Mouse (Mus musculus) CD4-positive naive resting alpha-beta T cell, adult 76 days (primary cell): ENCODE measurements around the gene 2300003K06Rik. TPM values are rescaled to one million over a fixed set of nuclear protein-coding genes. Genes with fewer than 3 reads are reported as not detected.

Experiments
- total RNA-seq: library from RNA; stranded (reverse); gene quantifications from one replicate; pipeline ENCODE4 v1.2.4, GENCODE M21; 2023

The 2300003K06Rik gene
- not detected for total RNA-seq

GRCm38 (mm10) chr11:99837966-99838365, at the start of gene 2300003K06Rik:
2300003K06Rik (minus strand) TSS chr11:99838066.

DNA sequence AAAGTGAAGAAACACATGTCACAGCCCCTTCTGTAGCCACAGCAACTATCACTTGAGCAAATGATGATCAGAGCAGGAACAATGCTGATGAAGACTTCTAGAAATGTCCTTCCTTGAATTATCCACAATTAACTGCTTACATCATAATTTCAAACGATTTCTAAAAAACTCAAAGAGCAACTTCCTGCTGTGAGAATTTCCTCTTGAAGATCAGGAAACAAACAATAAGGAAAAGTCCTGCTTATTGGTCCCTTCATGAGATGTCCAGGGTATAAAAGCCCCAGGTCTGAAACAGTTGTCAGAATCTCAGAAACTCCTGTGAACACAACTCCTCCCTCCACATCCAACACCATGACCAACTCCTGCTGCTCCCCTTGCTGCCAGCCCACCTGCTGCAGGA, 41.0 kb upstream of the 2300003K06Rik start, which contains the start of gene Gm11567:
TSS of gene Gm11567 (plus strand) at position 301 of the 400 bp plus-strand sequence.

DNA sequence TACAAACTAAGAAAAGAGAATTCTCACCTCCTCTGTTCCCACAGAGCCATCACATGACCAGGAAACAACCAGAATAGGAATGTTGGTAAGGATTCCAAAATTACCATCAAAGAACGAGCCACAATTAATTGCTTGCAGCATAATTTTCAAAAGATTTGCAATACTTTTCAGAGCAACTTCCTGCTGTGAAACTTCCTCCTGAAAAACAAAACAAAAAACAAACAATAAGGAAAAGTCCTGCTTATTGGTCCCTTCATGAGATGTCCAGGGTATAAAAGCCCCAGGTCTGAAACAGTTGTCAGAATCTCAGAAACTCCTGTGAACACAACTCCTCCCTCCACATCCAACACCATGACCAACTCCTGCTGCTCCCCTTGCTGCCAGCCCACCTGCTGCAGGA, 35.2 kb upstream of the 2300003K06Rik start, which contains the start of gene Krtap9-1:
TSS of gene Krtap9-1 (plus strand) at position 301 of the 400 bp plus-strand sequence.

GRCm38 (mm10) chr11:99864176-99864575, 26.3 kb upstream of the 2300003K06Rik start, which contains the start of gene Gm11559:
Gm11559 (plus strand) TSS chr11:99864476.

DNA sequence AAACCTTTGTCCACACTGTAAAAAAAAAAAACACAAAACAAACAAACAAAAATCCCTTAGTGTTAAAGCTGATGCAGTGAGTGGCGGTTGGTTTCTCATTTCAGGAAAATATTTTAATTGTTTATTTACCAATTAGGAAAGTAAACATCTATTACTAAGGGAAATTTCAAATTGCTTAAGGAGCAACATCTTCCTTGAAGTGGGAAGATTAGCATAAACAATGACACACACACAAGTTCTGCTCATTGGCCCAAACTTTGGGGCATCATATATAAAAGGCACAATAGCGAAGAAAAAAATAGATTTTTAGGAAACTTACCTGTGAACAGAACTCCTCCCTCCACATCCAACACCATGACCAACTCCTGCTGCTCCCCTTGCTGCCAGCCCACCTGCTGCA, 19.8 kb upstream of the 2300003K06Rik start, which contains the start of gene Gm11568:
TSS of gene Gm11568 (plus strand) at position 301 of the 400 bp plus-strand sequence.

DNA sequence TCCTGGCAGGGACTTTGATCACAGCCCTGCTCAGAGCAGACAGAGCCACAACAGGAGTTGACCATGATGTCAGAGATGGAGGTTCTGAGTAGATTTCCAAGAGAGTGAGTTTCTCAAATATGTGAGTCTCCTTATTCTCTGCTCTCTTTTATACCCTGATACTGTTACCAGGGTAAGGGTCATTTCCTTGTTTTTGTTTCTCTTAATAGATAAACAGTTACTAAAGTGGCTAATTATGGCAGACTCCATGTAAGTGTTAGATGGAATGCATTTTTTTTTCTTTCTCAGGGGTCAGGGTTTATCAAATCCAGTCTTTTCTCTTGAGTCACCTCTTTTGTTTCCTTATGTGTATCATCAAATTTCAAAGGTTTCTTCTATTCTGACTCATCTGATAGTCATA, 13.6 kb upstream of the 2300003K06Rik start, which contains the start of gene Krtap4-16:
TSS of gene Krtap4-16 (minus strand) at position 101 of the 400 bp plus-strand sequence.

GRCm38 (mm10) chr11:99815566-99815965, 22.3 kb downstream of the 2300003K06Rik start, which contains the start of gene Gm11564:
Gm11564 (minus strand) TSS chr11:99815666.

DNA sequence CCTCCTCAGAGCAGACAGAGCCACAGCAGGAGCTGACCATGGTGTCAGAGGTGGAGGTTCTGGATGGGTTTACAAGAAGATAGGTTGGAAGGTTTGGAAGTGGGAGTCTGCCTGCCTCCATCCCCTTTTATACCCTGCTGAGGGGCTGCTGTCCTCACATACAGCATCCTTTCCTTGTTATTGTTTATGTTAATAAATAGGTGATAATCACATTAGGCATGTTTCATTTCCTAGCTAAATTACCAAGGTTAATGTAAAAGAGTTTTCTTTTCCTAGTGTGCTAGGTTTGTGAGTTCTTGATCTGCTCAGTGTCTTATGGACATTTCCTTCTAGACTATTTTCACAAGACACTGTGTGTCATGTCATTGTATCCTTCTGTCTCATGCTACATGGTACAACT, 28.1 kb downstream of the 2300003K06Rik start, which contains the start of gene Krtap4-13:
TSS of gene Krtap4-13 (minus strand) at position 101 of the 400 bp plus-strand sequence.

GRCm38 (mm10) chr11:99804346-99804745, 33.5 kb downstream of the 2300003K06Rik start, which contains the start of gene Gm11554:
Gm11554 (minus strand) TSS chr11:99804446.

GRCm38 (mm10) chr11:99798832-99799231, 39.0 kb downstream of the 2300003K06Rik start, which contains the start of gene Gm11569:
Gm11569 (minus strand) TSS chr11:99798932.

DNA sequence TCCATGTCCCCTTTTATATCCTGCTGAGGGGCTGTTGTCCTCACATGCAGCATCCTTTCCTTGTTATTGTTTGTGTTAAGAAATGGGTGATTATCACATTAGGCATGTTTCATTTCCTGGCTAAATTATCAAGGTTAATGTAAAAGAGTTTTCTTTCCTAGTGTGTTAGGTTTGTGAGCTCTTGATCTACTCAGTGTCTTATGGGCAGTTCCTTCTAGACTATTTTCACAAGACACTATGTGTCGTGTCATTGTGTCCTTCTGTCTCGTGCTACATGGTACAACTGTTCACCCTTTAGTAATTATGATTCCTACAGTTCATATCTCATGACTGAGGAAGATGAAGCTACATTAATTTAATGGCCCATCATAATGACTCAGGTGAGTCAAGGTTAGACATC, 44.5 kb downstream of the 2300003K06Rik start, which contains the start of gene Gm11596:
TSS of gene Gm11596 (minus strand) at position 101 of the 400 bp plus-strand sequence.

Other genes with a start within 250 kb of the 2300003K06Rik start
- not detected for gene Krtap1-3, start 246.7 kb downstream of the 2300003K06Rik start, total RNA-seq
- gene Krtap9-3, start 240.0 kb downstream of the 2300003K06Rik start, total RNA-seq: not detected
- gene Gm11938, start 234.8 kb downstream of the 2300003K06Rik start, total RNA-seq: not detected
- gene Gm11937, start 227.9 kb downstream of the 2300003K06Rik start, total RNA-seq: not detected
- not detected for gene Krtap2-4, start 223.2 kb downstream of the 2300003K06Rik start, total RNA-seq
- gene Gm11562, start 217.6 kb downstream of the 2300003K06Rik start, total RNA-seq: not detected
- not detected for gene Krtap4-1, start 209.8 kb downstream of the 2300003K06Rik start, total RNA-seq
- gene Krtap4-2, start 203.0 kb downstream of the 2300003K06Rik start, total RNA-seq: not detected
- not detected for gene Krtap4-7, start 194.0 kb downstream of the 2300003K06Rik start, total RNA-seq
- gene Gm11555, start 187.8 kb downstream of the 2300003K06Rik start, total RNA-seq: not detected
- gene Gm11563, start 179.1 kb downstream of the 2300003K06Rik start, total RNA-seq: not detected
- not detected for gene Krtap4-6, start 172.1 kb downstream of the 2300003K06Rik start, total RNA-seq
- not detected for gene Gm14190, start 147.3 kb downstream of the 2300003K06Rik start, total RNA-seq
- not detected for gene Gm14180, start 103.8 kb downstream of the 2300003K06Rik start, total RNA-seq
- not detected for gene Gm11595, start 65.2 kb downstream of the 2300003K06Rik start, total RNA-seq
- gene Krtap4-8, start 57.4 kb downstream of the 2300003K06Rik start, total RNA-seq: not detected
- gene Krtap4-9, start 52.9 kb downstream of the 2300003K06Rik start, total RNA-seq: not detected
- not detected for gene Gm11596, start 44.6 kb downstream of the 2300003K06Rik start, total RNA-seq
- not detected for gene Gm11569, start 39.1 kb downstream of the 2300003K06Rik start, total RNA-seq
- gene Gm11554, start 33.6 kb downstream of the 2300003K06Rik start, total RNA-seq: not detected
- gene Krtap4-13, start 28.2 kb downstream of the 2300003K06Rik start, total RNA-seq: not detected
- gene Gm11564, start 22.4 kb downstream of the 2300003K06Rik start, total RNA-seq: not detected
- not detected for gene Krtap4-16, start 13.5 kb upstream of the 2300003K06Rik start, total RNA-seq
- gene Gm11568, start 19.9 kb upstream of the 2300003K06Rik start, total RNA-seq: not detected
- gene Gm11559, start 26.4 kb upstream of the 2300003K06Rik start, total RNA-seq: not detected
- gene Krtap9-1, start 35.3 kb upstream of the 2300003K06Rik start, total RNA-seq: not detected
- gene Gm11567, start 41.1 kb upstream of the 2300003K06Rik start, total RNA-seq: not detected
- not detected for gene Krtap31-1, start 69.9 kb upstream of the 2300003K06Rik start, total RNA-seq
- gene Gm11565, start 76.7 kb upstream of the 2300003K06Rik start, total RNA-seq: not detected
- gene Krtap31-2, start 98.2 kb upstream of the 2300003K06Rik start, total RNA-seq: not detected
- gene Krtap9-5, start 110.4 kb upstream of the 2300003K06Rik start, total RNA-seq: not detected
- gene Krtap29-1, start 141.0 kb upstream of the 2300003K06Rik start, total RNA-seq: not detected
- gene Krtap16-1, start 148.5 kb upstream of the 2300003K06Rik start, total RNA-seq: not detected
- gene Krtap17-1, start 155.9 kb upstream of the 2300003K06Rik start, total RNA-seq: not detected
- gene Krt33a, start 178.1 kb upstream of the 2300003K06Rik start, total RNA-seq: not detected
- gene Krt33b, start 191.8 kb upstream of the 2300003K06Rik start, total RNA-seq: not detected
- gene Krt34, start 203.5 kb upstream of the 2300003K06Rik start, total RNA-seq: not detected
- gene Krt31, start 212.5 kb upstream of the 2300003K06Rik start, total RNA-seq: not detected